Mouse (Mus musculus): ENCODE measurements around the gene Muc1. TPM values are rescaled to one million over a fixed set of nuclear protein-coding genes. Genes with fewer than 3 reads are reported as not detected.

Gene Muc1
- polyA plus RNA-seq, 1 experiment from 2014 or later = 0.16 TPM

GRCm38 (mm10) chr3:89227307-89228179 lies 1.3 kb upstream of the Muc1 start:
- Histone ChIP-seq H3K4me2 (ENCODE audit: low read length) (peak overlapping the region; percentile 73), H3K36me3 (ENCODE audit: control insufficient read depth, insufficient read depth, low read length) (no peaks in the 10 kb centered on the region), H3K9me3 (ENCODE audit: control insufficient read depth, low read length) (no peaks in the 10 kb centered on the region), H3K9ac (ENCODE audit: low read length) (peak overlapping the region; percentile 49), H3K27me3 (ENCODE audit: control insufficient read depth, insufficient read depth, low read length) (peaks cover 32% of the 10 kb centered on the region), H3K4me3 (ENCODE audit: control insufficient read depth in 1 of 2, insufficient read depth in 1 of 2, low read depth in 1 of 2, low read length in 2 of 2) (peak overlapping the region; percentile 50 to 60), H3K4me1 (ENCODE audit: control insufficient read depth in 2 of 2, insufficient read depth in 2 of 2, low read length in 2 of 2) (peaks cover 10 to 16% of the 10 kb centered on the region in 2 experiments), H3K27ac (replicated peaks in 1 of 2; ENCODE audit: control insufficient read depth in 1 of 2, insufficient read depth in 1 of 2, low read depth in 2 of 2, low read length in 2 of 2) (peak overlapping the region; percentile 26 to 50; a peak in 2 of 4 replicates)
- peak; percentile 75 for ATAC-seq (ENCODE audit: insufficient number of reproducible peaks, insufficient read depth, low FRiP score, low read depth)
- WGBS = 5% methylated on average over 41 of the region's 41 CpGs

GRCm38 (mm10) chr3:89228180-89228549 lies 692 bp upstream of the Muc1 start:
- Histone ChIP-seq H3K9ac (ENCODE audit: low read length) (peak overlapping the region; percentile 67), H3K36me3 (ENCODE audit: control insufficient read depth, insufficient read depth, low read length) (no peaks in the 10 kb centered on the region), H3K9me3 (ENCODE audit: control insufficient read depth, low read length) (no peaks in the 10 kb centered on the region), H3K4me1 (ENCODE audit: control insufficient read depth in 2 of 2, insufficient read depth in 2 of 2, low read length in 2 of 2) (peaks cover 13 to 21% of the 10 kb centered on the region in 2 experiments), H3K27ac (replicated peaks in 1 of 2; ENCODE audit: control insufficient read depth in 1 of 2, insufficient read depth in 1 of 2, low read depth in 2 of 2, low read length in 2 of 2) (no peak overlapping the region), H3K4me3 (ENCODE audit: control insufficient read depth in 1 of 2, insufficient read depth in 1 of 2, low read depth in 1 of 2, low read length in 2 of 2) (peak overlapping the region; percentile 50 to 60), H3K27me3 (ENCODE audit: control insufficient read depth, insufficient read depth, low read length) (peaks cover 32% of the 10 kb centered on the region), H3K4me2 (ENCODE audit: low read length) (peak overlapping the region; percentile 73)
- WGBS = under 1% methylated on average over 20 of the region's 20 CpGs
- peak; percentile 55; the same call in 1 of the 2 replicates for ATAC-seq (ENCODE audit: insufficient number of reproducible peaks, insufficient read depth, low FRiP score, low read depth)

GRCm38 (mm10) chr3:89229276-89229675 lies 419 bp downstream of the Muc1 start:
- Histone ChIP-seq H3K27ac (replicated peaks in 1 of 2; ENCODE audit: control insufficient read depth in 1 of 2, insufficient read depth in 1 of 2, low read depth in 2 of 2, low read length in 2 of 2) (no peak overlapping the region), H3K4me3 (ENCODE audit: control insufficient read depth in 1 of 2, insufficient read depth in 1 of 2, low read depth in 1 of 2, low read length in 2 of 2) (no peak overlapping the region), H3K4me2 (ENCODE audit: low read length) (0 out of 2 replicates have a peak overlapping the region, but pooled peaks have one; percentile 73), H3K9ac (ENCODE audit: low read length) (no peak overlapping the region), H3K4me1 (ENCODE audit: control insufficient read depth in 2 of 2, insufficient read depth in 2 of 2, low read length in 2 of 2) (peaks cover 19 to 28% of the 10 kb centered on the region in 2 experiments), H3K9me3 (ENCODE audit: control insufficient read depth, low read length) (no peaks in the 10 kb centered on the region), H3K36me3 (ENCODE audit: control insufficient read depth, insufficient read depth, low read length) (no peaks in the 10 kb centered on the region), H3K27me3 (ENCODE audit: control insufficient read depth, insufficient read depth, low read length) (peaks cover 32% of the 10 kb centered on the region)
- no peak for ATAC-seq (ENCODE audit: insufficient number of reproducible peaks, insufficient read depth, low FRiP score, low read depth)
- WGBS = 63% methylated on average over 4 of the region's 4 CpGs

- WGBS = 82% methylated on average over 2 of the region's 2 CpGs
- peaks cover 19 to 28% of the 10 kb centered on the region in 2 experiments for H3K4me1 ChIP-seq (ENCODE audit: control insufficient read depth in 2 of 2, insufficient read depth in 2 of 2, low read length in 2 of 2)
- H3K36me3 ChIP-seq (ENCODE audit: control insufficient read depth, insufficient read depth, low read length) = no peaks in the 10 kb centered on the region
- H3K4me2 ChIP-seq (ENCODE audit: low read length) = no peak overlapping the region
- peaks cover 24% of the 10 kb centered on the region; the same call in 1 of the 2 replicates for H3K27me3 ChIP-seq (ENCODE audit: control insufficient read depth, insufficient read depth, low read length)
- no peak overlapping the region for H3K9ac ChIP-seq (ENCODE audit: low read length)
- H3K27ac ChIP-seq (replicated peaks in 1 of 2; ENCODE audit: control insufficient read depth in 1 of 2, insufficient read depth in 1 of 2, low read depth in 2 of 2, low read length in 2 of 2) = no peak overlapping the region
- H3K4me3 ChIP-seq (ENCODE audit: control insufficient read depth in 1 of 2, insufficient read depth in 1 of 2, low read depth in 1 of 2, low read length in 2 of 2) = no peak overlapping the region
- no peaks in the 10 kb centered on the region for H3K9me3 ChIP-seq (ENCODE audit: control insufficient read depth, low read length)
- ATAC-seq (ENCODE audit: insufficient number of reproducible peaks, insufficient read depth, low FRiP score, low read depth) = no peak
These were observed 1.7 kb downstream of the Muc1 start for GRCm38 (mm10) chr3:89230561-89230960.

- H3K4me3 ChIP-seq (ENCODE audit: control insufficient read depth in 1 of 2, insufficient read depth in 1 of 2, low read depth in 1 of 2, low read length in 2 of 2) = no peak overlapping the region
- WGBS = 49% methylated on average over 7 of the region's 7 CpGs
- no peaks in the 10 kb centered on the region for H3K36me3 ChIP-seq (ENCODE audit: control insufficient read depth, insufficient read depth, low read length)
- H3K27me3 ChIP-seq (ENCODE audit: control insufficient read depth, insufficient read depth, low read length) = peaks cover 17% of the 10 kb centered on the region; the same call in 1 of the 2 replicates
- no peaks in the 10 kb centered on the region for H3K9me3 ChIP-seq (ENCODE audit: control insufficient read depth, low read length)
- H3K4me1 ChIP-seq (ENCODE audit: control insufficient read depth in 2 of 2, insufficient read depth in 2 of 2, low read length in 2 of 2) = peaks cover 19 to 28% of the 10 kb centered on the region in 2 experiments
- no peak overlapping the region for H3K4me2 ChIP-seq (ENCODE audit: low read length)
- ATAC-seq (ENCODE audit: insufficient number of reproducible peaks, insufficient read depth, low FRiP score, low read depth) = no peak
- H3K9ac ChIP-seq (ENCODE audit: low read length) = no peak overlapping the region
- no peak overlapping the region for H3K27ac ChIP-seq (replicated peaks in 1 of 2; ENCODE audit: control insufficient read depth in 1 of 2, insufficient read depth in 1 of 2, low read depth in 2 of 2, low read length in 2 of 2)
These were observed 2.5 kb downstream of the Muc1 start for GRCm38 (mm10) chr3:89231345-89231744.

GRCm38 (mm10) chr3:89231772-89232275 lies 3.0 kb downstream of the Muc1 start:
- WGBS = 67% methylated on average over 16 of the region's 16 CpGs
- H3K27me3 ChIP-seq (ENCODE audit: control insufficient read depth, insufficient read depth, low read length) = peaks cover 12% of the 10 kb centered on the region; the same call in 1 of the 2 replicates
- H3K36me3 ChIP-seq (ENCODE audit: control insufficient read depth, insufficient read depth, low read length) = no peaks in the 10 kb centered on the region
- H3K4me1 ChIP-seq (ENCODE audit: control insufficient read depth in 2 of 2, insufficient read depth in 2 of 2, low read length in 2 of 2) = peaks cover 19 to 26% of the 10 kb centered on the region in 2 experiments
- no peak overlapping the region for H3K4me2 ChIP-seq (ENCODE audit: low read length)
- H3K9me3 ChIP-seq (ENCODE audit: control insufficient read depth, low read length) = no peaks in the 10 kb centered on the region
- no peak for ATAC-seq (ENCODE audit: insufficient number of reproducible peaks, insufficient read depth, low FRiP score, low read depth)
- H3K27ac ChIP-seq (replicated peaks in 1 of 2; ENCODE audit: control insufficient read depth in 1 of 2, insufficient read depth in 1 of 2, low read depth in 2 of 2, low read length in 2 of 2) = no peak overlapping the region
- H3K4me3 ChIP-seq (ENCODE audit: control insufficient read depth in 1 of 2, insufficient read depth in 1 of 2, low read depth in 1 of 2, low read length in 2 of 2) = no peak overlapping the region
- H3K9ac ChIP-seq (ENCODE audit: low read length) = no peak overlapping the region

GRCm38 (mm10) chr3:89232614-89233013 lies 3.8 kb downstream of the Muc1 start:
- ATAC-seq (ENCODE audit: insufficient number of reproducible peaks, insufficient read depth, low FRiP score, low read depth) = no peak
- peaks cover 13 to 20% of the 10 kb centered on the region in 2 experiments for H3K4me1 ChIP-seq (ENCODE audit: control insufficient read depth in 2 of 2, insufficient read depth in 2 of 2, low read length in 2 of 2)
- 74% methylated on average over 6 of the region's 6 CpGs for WGBS
- H3K36me3 ChIP-seq (ENCODE audit: control insufficient read depth, insufficient read depth, low read length) = no peaks in the 10 kb centered on the region
- H3K27ac ChIP-seq (replicated peaks in 1 of 2; ENCODE audit: control insufficient read depth in 1 of 2, insufficient read depth in 1 of 2, low read depth in 2 of 2, low read length in 2 of 2) = no peak overlapping the region
- no peak overlapping the region for H3K9ac ChIP-seq (ENCODE audit: low read length)
- peaks cover 12% of the 10 kb centered on the region; the same call in 1 of the 2 replicates for H3K27me3 ChIP-seq (ENCODE audit: control insufficient read depth, insufficient read depth, low read length)
- no peak overlapping the region for H3K4me2 ChIP-seq (ENCODE audit: low read length)
- H3K4me3 ChIP-seq (ENCODE audit: control insufficient read depth in 1 of 2, insufficient read depth in 1 of 2, low read depth in 1 of 2, low read length in 2 of 2) = no peak overlapping the region
- no peaks in the 10 kb centered on the region for H3K9me3 ChIP-seq (ENCODE audit: control insufficient read depth, low read length)

All from heart, embryonic 14.5 days (tissue).